Mouse (Mus musculus) cerebellum, adult 2 months (tissue): ENCODE measurements at regions not wholly inside any gene's neighbourhood (a gene's known extent, or its start where the extent isn't known, plus 50 kb on each side); places are given as distances from the start of the nearest gene placed in this dataset.
A peak's percentile ranks its signal among the peaks of the same experiment; 100 is the strongest.
"Not testable (repeated sequence)": the region's sequence is repeated elsewhere in the genome, so short reads cannot be mapped to it uniquely, and the experiment has no call there.

Source experiments
- DNase-seq, 2 experiments: peaks; one replicate each; pipeline ENCODE4 v3.0.0; 2021
- H3K27ac ChIP-seq: fragments of 200-500 bp; 2 replicates; pipeline ENCODE4 v1.5.1; 2012; ENCODE audit warnings: low read length, control low read depth, inconsistent platforms; ENCODE audit not compliant: insufficient read depth
- H3K27me3 ChIP-seq: fragments of 200-500 bp; 2 replicates; pipeline ENCODE4 v1.6.1; 2012; ENCODE audit warnings: inconsistent platforms, mild to moderate bottlenecking, low read length, moderate library complexity; ENCODE audit not compliant: control insufficient read depth, insufficient read depth
- H3K4me1 ChIP-seq: fragments of 200-500 bp; 2 replicates; pipeline ENCODE4 v1.6.1; 2011; ENCODE audit warnings: low read length; ENCODE audit not compliant: control insufficient read depth, insufficient read depth
- H3K4me3 ChIP-seq: fragments of 200-500 bp; replicated peaks from 2 replicates; pipeline ENCODE3; 2011; ENCODE audit warnings: mild to moderate bottlenecking, low read depth, low read length, control low read depth; ENCODE audit not compliant: insufficient read depth
- CTCF ChIP-seq: fragments of 200-500 bp; IDR thresholded peaks from 2 replicates; pipeline ENCODE4 v1.5.1; 2011; ENCODE audit warnings: low read depth, mild to moderate bottlenecking, control low read depth, low read length, moderate library complexity, borderline replicate concordance; ENCODE audit not compliant: insufficient read depth
- POLR2A ChIP-seq: fragments of 200-500 bp; IDR thresholded peaks from 2 replicates; pipeline ENCODE4 v1.6.1; 2011; ENCODE audit warnings: low read length, control low read depth, borderline replicate concordance; ENCODE audit not compliant: insufficient read depth
- WGBS: fragments of 180-500 bp; shearing (Covaris S2); methylation state at CpG from one replicate; pipeline ENCODE4 v1.1.7; 2018; 5-methylcytosine and 5-hydroxymethylcytosine counted together

DNA sequence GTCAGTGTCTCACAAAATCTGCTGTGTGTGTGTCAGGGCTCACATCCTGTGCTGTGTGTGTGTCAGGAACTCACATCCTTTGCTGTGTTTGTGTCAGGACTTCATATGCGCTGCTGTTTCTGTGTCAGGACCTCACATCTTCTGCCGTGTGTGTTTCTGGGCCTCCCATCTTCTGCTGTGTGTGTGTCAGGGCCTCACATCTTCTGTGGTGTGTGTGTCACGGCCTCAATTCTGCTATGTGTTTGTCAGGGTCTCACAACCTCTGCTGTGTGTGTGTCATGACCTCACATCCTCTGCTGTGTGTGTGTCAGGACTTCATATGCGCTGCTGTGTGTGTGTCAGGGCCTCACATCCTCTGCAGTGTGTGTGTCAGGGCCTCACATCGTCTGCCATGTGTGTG, 137.5 kb downstream of the Asmt start:
- not testable (repeated sequence) for H3K27ac ChIP-seq, H3K4me1 ChIP-seq, H3K27me3 ChIP-seq, H3K4me3 ChIP-seq, DNase-seq
- WGBS = 53% methylated on average over 4 of the region's 5 CpGs

DNA sequence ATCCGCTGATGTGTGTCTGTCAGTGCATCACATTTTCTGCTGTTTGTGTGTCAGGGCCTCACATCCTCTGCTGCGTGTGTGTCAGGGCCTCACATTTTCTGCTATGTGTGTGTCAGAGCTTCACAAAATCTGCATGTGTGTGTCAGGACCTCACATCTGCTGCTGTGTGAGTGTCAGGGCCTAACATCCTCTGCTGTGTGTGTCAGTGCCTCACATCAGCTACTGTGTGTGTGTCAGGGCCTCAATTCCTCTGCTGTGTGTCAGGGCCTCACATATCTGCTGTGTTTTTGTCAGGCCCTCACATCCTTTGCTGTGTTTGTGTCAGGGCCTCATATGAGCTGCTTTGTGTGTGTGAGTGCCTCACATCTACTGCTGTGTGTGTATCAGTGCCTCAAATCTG, 142.9 kb downstream of the Asmt start:
- no peak for TF ChIP-seq POLR2A
- no peak for TF ChIP-seq CTCF
- H3K4me3 ChIP-seq = no peak overlapping the region
- no peaks in the 10 kb centered on the region for H3K4me1 ChIP-seq
- WGBS = 72% methylated on average over 2 of the region's 2 CpGs
- no peak for DNase-seq
- no peaks in the 10 kb centered on the region for H3K27me3 ChIP-seq
- H3K27ac ChIP-seq = no peak overlapping the region

- H3K27ac ChIP-seq, H3K4me1 ChIP-seq, H3K27me3 ChIP-seq, H3K4me3 ChIP-seq, DNase-seq: not testable (repeated sequence)
- 65% methylated on average over 5 of the region's 5 CpGs for WGBS
Measured at GRCm38 (mm10) chrX:170841108-170841507, 168.7 kb downstream of the Asmt start.

DNA sequence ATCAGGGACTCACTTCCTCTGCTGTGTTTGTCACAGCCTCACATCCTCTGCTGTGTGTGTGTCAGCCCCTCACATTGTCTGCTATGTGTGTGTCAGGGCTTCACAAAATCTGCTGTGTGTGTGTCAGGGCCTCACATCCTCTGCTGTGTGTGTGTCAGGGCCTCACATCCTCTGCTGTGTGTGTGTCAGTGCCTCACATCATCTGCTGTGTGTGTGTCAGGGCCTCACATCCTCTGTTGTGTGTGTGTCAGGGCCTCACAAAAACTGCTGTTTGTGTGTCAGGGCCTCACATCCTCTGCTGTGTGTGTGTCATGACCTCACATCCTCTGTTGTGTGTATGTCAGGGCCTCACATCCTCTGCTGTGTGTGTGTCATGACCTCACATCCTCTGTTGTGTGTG, 169.1 kb downstream of the Asmt start:
- not testable (repeated sequence) for H3K27ac ChIP-seq, DNase-seq, H3K4me1 ChIP-seq, H3K27me3 ChIP-seq, H3K4me3 ChIP-seq

DNA sequence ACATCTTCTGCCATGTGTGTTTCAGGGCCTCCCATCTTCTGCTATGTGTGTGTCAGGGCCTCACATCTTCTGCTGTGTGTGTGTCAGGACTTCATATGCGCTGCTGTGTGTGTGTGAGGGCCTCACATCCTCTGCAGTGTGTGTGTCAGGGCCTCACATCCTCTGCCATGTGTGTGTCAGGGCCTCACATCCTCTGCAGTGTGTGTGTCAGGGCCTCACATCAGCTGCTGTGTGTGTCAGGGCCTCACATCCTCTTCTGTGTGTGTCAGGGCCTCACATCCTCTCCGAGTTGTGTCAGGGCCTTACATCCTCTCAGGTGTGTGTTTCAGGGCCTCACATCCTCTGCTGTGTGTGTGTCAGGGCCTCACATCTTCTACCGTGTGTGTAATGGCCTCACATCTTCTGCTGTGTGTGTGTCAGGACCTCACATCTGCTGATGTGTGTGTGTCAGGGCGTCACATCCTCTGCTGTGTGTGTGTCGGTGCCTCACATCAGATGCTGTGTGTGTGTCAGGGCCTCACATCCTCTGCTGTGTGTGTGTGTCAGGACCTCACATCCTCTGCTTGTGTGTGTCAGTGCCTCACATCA, 170.5 kb downstream of the Asmt start:
- H3K27ac ChIP-seq, H3K4me3 ChIP-seq, H3K4me1 ChIP-seq, DNase-seq, H3K27me3 ChIP-seq: not testable (repeated sequence)
- WGBS = 67% methylated on average over 5 of the region's 5 CpGs

- not testable (repeated sequence) for H3K27ac ChIP-seq, H3K4me3 ChIP-seq, H3K27me3 ChIP-seq, DNase-seq, H3K4me1 ChIP-seq
- WGBS = no CpG with 5 or more reads among the region's 2 CpGs
Measured at GRCm38 (mm10) chrX:170876616-170877015, 204.2 kb downstream of the Asmt start.

DNA sequence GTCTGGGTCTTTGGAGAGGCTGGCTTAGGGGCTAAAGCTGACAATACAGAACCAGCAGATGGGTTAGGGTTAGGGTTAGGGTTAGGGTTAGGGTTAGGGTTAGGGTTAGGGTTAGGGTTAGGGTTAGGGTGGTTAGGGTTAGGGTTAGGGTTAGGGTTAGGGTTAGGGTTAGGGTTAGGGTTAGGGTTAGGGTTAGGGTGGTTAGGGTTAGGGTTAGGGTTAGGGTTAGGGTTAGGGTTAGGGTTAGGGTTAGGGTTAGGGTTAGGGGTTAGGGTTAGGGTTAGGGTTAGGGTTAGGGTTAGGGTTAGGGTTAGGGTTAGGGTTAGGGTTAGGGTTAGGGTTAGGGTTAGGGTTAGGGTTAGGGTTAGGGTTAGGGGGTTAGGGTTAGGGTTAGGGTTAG, 208.4 kb downstream of the Asmt start:
- not testable (repeated sequence) for H3K4me1 ChIP-seq, H3K27me3 ChIP-seq, H3K27ac ChIP-seq, H3K4me3 ChIP-seq
- DNase-seq = peak in 1 of 2 experiments; percentile 15
